Mouse (Mus musculus) limb, embryonic 11.5 days (tissue): ENCODE measurements around the gene Prelid1. TPM values are rescaled to one million over a fixed set of nuclear protein-coding genes. Genes with fewer than 3 reads are reported as not detected.

Experiments
- ATAC-seq: fragments of 200-750 bp; cut with Nextera tagmentation; 2 replicates; pipeline ENCODE4 v1.8.0; 2017; ENCODE audit warnings: low read depth; ENCODE audit not compliant: insufficient number of reproducible peaks, low FRiP score, low TSS enrichment
- DNase-seq: peaks from one replicate; pipeline ENCODE4 v3.0.0-alpha.2; 2015; ENCODE audit warnings: low spot score
- H3K27ac ChIP-seq: fragments of 300-500 bp; sonication (generic); replicated peaks from 2 replicates; pipeline ENCODE4 v1.5.1; 2014; ENCODE audit warnings: low read depth, mild to moderate bottlenecking, low read length
- H3K27me3 ChIP-seq: fragments of 300-500 bp; sonication (generic); 2 replicates; pipeline ENCODE4 v1.6.1; 2014; ENCODE audit warnings: mild to moderate bottlenecking, low read length, mixed read lengths; ENCODE audit not compliant: control insufficient read depth, insufficient read depth
- H3K36me3 ChIP-seq: fragments of 300-500 bp; sonication (generic); 2 replicates; pipeline ENCODE4 v1.6.1; 2014; ENCODE audit warnings: mild to moderate bottlenecking, low read length, moderate library complexity, mixed read lengths; ENCODE audit not compliant: control insufficient read depth, insufficient read depth
- H3K4me1 ChIP-seq: fragments of 300-500 bp; sonication (generic); 2 replicates; pipeline ENCODE4 v1.6.1; 2014; ENCODE audit warnings: low read length, mixed read lengths; ENCODE audit not compliant: control insufficient read depth, insufficient read depth
- H3K4me2 ChIP-seq: fragments of 300-500 bp; sonication (generic); 2 replicates; pipeline ENCODE4 v1.6.1; 2014; ENCODE audit warnings: low read depth, mild to moderate bottlenecking, moderate library complexity; ENCODE audit not compliant: severe bottlenecking
- H3K4me3 ChIP-seq: fragments of 300-500 bp; sonication (generic); 2 replicates; pipeline ENCODE4 v1.5.1; 2014; ENCODE audit warnings: low read depth, low read length
- H3K9ac ChIP-seq: fragments of 300-500 bp; sonication (generic); 2 replicates; pipeline ENCODE4 v1.6.1; 2014; ENCODE audit warnings: mild to moderate bottlenecking, low read length
- H3K9me3 ChIP-seq: fragments of 300-500 bp; sonication (generic); 2 replicates; pipeline ENCODE4 v1.6.1; 2016; ENCODE audit warnings: low read length; ENCODE audit not compliant: control insufficient read depth
- WGBS: fragments of 180-500 bp; shearing (Covaris S2); extraction: QIAGEN DNeasy Blood & Tissue Kit; methylation state at CpG from one replicate; pipeline ENCODE4 v1.1.7; 2014; 5-methylcytosine and 5-hydroxymethylcytosine counted together
- polyA plus RNA-seq: library from polyadenylated mRNA; unstranded; fragments of >200 nt; fragmentation: Nextera tagmentation; extraction: Ambion mirVana; gene quantifications from 2 replicates; pipeline ENCODE4 v1.2.1, GENCODE M21; 2014

The Prelid1 gene
- polyA plus RNA-seq, 1 experiment from 2014 or later: 451 TPM

DNA sequence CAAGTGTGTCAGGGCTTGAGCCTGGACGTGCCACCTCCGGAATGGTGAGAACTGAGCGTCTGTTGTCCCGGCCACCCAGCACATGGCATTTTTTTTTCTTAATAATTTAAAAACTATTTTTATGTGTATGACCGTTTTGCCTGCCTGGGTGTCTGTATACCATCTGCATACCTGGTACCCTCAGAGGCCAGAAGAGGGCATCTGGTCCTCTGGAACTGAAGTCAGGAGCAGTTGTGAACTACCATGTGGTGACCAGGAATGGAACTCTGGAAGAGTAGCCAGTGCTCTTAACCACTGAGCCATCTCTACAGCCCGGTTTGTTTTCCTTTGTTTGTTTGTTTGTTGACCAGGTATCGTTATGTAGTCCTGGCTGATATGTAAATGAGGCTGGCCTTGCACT, 48.1 kb downstream of the Prelid1 start:
- WGBS: 69% methylated on average over 7 of the region's 7 CpGs
- DNase-seq: no peak
- H3K9me3 ChIP-seq: no peaks in the 10 kb centered on the region

DNA sequence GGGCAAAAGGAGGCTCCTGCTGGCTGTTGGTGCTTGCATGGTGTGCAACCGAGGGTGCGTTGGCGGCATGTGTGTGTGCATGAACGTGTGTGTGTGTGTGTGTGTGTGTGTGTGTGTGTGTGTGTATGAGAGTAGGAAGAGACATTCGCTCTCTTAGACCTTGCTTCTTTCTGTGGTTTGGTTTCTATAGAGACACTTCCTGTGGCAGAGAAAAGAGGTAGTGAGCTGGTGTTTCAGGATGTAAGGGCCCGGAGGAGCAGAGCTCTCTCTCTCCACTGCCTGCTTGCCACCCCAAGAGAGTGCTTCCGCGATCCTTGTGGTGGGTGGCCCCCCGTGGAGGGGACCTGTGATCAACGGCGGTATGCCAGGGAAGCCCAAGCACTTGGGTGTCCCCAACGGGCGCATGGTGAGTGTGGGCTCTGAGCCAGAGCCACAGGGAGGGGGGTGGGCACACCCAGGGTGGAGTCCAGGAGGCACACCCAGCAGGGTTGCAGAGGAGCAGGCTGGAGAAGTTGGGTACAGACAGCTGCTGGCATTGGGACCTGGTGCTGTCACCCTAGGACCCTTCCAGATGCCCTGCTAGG, 49.3 kb downstream of the Prelid1 start, which contains the start of gene Rgs14:
Gene Rgs14 (plus strand): TSS at position 202 of the 584 bp plus-strand sequence.
- Histone ChIP-seq H3K9me3 (no peaks in the 10 kb centered on the region), H3K9ac (no peak within 1 kb of the TSS), H3K36me3 (no peaks in the 10 kb centered on the region), H3K4me3 (no peak within 1 kb of the TSS), H3K27ac (no peak within 1 kb of the TSS), H3K4me1 (0 out of 2 replicates have a peak, but pooled peaks cover 3% of the 10 kb centered on the region), H3K4me2 (no peak within 1 kb of the TSS), H3K27me3 (no peaks in the 10 kb centered on the region)
- WGBS: 56% methylated on average over 13 of the region's 13 CpGs
- ATAC-seq (no peak), DNase-seq (no peak)

More for the DNA sequence above, 48.1 kb downstream of the Prelid1 start:
- Histone ChIP-seq H3K4me2 (no peak overlapping the region), H3K27ac (no peak overlapping the region), H3K36me3 (no peaks in the 10 kb centered on the region), H3K4me1 (0 out of 2 replicates have a peak, but pooled peaks cover 3% of the 10 kb centered on the region), H3K4me3 (no peak overlapping the region), H3K9ac (no peak overlapping the region), H3K27me3 (no peaks in the 10 kb centered on the region)
- no peak for ATAC-seq

DNA sequence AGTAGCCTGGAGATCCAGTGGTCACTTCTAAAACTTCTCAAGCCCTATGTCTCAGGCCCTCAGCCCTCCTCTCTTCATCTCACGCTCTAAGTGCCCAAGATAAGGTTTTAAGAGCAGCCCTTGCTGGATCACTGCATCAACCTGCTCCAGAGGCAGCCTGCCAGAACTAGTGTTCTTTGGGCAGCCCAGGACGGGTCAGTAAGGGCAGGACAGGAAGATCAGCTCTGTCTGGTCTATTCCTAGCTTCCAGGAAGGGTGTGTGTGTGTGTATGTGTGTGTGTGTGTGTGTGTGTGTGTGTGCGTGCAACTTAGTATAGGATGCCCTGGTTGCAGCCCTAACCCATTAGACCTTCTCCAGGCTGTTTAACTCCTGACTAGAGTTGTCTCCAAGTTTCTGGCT, 49.9 kb downstream of the Prelid1 start:
- Histone ChIP-seq H3K36me3 (no peaks in the 10 kb centered on the region), H3K4me2 (no peak overlapping the region), H3K9ac (no peak overlapping the region), H3K4me1 (0 out of 2 replicates have a peak, but pooled peaks cover 3% of the 10 kb centered on the region), H3K27me3 (no peaks in the 10 kb centered on the region), H3K27ac (no peak overlapping the region), H3K9me3 (no peaks in the 10 kb centered on the region), H3K4me3 (no peak overlapping the region)
- no peak for DNase-seq
- WGBS: 63% methylated on average over 3 of the region's 3 CpGs
- ATAC-seq: no peak

DNA sequence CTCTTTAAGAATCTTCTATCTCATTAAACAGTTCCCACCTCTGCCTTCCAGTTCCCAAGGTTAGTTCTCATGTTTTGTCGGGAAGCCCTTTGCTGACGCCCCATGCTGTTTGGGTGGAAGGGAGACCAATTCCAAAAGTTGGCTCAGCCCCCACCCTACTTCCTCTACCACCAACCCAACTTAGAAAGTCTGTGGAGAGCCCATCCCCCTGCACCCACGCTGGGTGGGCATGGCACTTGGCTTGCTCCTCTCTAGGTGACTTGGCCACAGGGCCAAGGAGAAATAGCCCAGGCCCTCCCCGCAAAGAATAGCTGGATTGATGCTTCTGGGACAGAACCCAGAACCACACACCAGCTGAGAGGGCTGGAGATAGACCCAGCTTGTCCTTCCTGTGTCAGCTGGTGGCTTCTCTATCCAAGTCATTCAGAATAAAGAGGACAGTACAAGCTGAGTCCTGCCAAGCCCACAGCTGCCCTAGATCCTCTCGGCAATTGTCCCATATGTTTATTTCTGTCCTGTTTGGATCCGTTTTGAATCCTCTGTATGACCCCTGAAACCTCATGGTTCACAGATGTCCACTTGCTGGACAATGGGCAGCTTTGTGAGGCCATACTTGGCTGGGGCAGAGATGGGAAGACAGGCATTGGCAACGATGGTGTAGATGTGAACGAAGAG, 50.8 kb downstream of the Prelid1 start:
- no peak overlapping the region for H3K4me2 ChIP-seq
- H3K9me3 ChIP-seq: no peaks in the 10 kb centered on the region
- no peaks in the 10 kb centered on the region for H3K36me3 ChIP-seq
- H3K9ac ChIP-seq: no peak overlapping the region
- DNase-seq: no peak
- no peak overlapping the region for H3K27ac ChIP-seq
- no peak overlapping the region for H3K4me3 ChIP-seq
- H3K27me3 ChIP-seq: no peaks in the 10 kb centered on the region
- 0 out of 2 replicates have a peak, but pooled peaks cover 3% of the 10 kb centered on the region for H3K4me1 ChIP-seq
- ATAC-seq: no peak
- 72% methylated on average over 8 of the region's 8 CpGs for WGBS

DNA sequence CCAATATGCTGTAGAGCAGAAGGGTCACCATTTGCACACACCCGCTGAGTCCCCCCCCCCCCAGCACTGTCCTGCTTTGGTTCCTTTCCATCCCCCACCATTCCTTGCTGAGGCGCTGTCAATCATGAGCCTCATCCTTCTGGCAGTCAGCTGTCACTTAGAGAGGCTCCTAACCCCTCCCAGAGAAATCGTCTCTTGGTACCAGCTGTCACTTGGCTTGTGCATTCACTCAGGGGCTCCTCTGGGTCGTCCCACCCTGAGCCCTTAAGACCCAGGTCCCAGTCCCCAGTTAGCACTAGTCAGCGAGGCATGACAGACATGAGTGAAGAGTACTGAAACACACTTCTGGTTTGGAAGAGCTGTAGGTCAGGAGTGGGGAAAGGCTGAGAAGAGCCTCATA, 51.4 kb downstream of the Prelid1 start:
- ATAC-seq: no peak
- Histone ChIP-seq H3K9ac (no peak overlapping the region), H3K4me3 (no peak overlapping the region), H3K4me1 (0 out of 2 replicates have a peak, but pooled peaks cover 3% of the 10 kb centered on the region), H3K36me3 (no peaks in the 10 kb centered on the region), H3K27me3 (no peaks in the 10 kb centered on the region), H3K27ac (no peak overlapping the region), H3K4me2 (no peak overlapping the region), H3K9me3 (no peaks in the 10 kb centered on the region)
- WGBS: 56% methylated on average over 5 of the region's 5 CpGs
- no peak for DNase-seq

DNA sequence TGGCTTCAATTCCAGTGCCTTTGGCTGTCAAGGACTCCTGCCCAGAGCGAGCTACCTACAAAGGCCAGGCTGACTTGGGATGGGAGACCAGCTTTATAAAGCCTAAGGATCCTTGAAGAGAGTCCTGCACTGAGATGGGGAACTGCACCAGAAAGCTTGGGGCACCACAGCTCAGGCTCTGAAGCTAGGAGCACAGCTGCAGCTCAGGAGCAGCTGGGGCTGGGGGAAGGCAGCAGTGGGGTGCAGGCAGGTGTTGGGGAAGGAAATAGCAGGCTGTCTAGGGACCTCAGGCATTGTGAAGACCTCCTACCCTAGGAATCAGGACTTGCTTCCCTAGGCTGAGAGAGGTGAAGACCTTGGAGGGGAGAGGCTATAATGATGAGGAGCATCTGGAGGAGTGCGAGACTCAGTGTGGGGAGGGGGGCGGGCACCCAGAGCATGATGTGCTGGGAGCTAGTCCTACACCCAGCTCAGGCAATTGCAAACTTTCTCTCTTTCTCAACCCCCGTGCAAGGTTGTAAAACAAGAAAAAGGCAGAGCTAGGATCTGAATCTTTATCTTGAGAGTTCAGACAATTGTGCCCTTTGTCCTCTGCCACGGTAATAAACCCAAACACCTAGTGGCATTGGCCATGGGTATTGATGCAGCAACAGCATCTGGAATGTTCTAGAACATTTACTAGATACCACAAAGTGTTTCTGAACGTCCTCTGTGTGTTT, 54.1 kb downstream of the Prelid1 start:
- DNase-seq (no peak), ATAC-seq (no peak)
- H3K4me1 ChIP-seq: peaks cover 3% of the 10 kb centered on the region; the same call in 1 of the 2 replicates
- WGBS: 64% methylated on average over 6 of the region's 6 CpGs
- peaks cover 18% of the 10 kb centered on the region for H3K27me3 ChIP-seq
- no peak overlapping the region for H3K9ac ChIP-seq
- no peak overlapping the region for H3K4me3 ChIP-seq
- no peaks in the 10 kb centered on the region for H3K9me3 ChIP-seq
- no peaks in the 10 kb centered on the region for H3K36me3 ChIP-seq
- H3K27ac ChIP-seq: no peak overlapping the region
- no peak overlapping the region for H3K4me2 ChIP-seq

Other genes starting within 250 kb of the Prelid1 start
- 32.4 and 34.7 TPM in 2 replicates for gene Uimc1, start 220.2 kb upstream of the Prelid1 start, polyA plus RNA-seq
- gene Zfp346, start 215.2 kb upstream of the Prelid1 start, polyA plus RNA-seq: 24.5 and 28.7 TPM in 2 replicates
- gene Gm17617, start 187.0 kb upstream of the Prelid1 start, polyA plus RNA-seq: not detected in 2 replicates
- gene Fgfr4, start 167.9 kb upstream of the Prelid1 start, polyA plus RNA-seq: 3.9 and 4.4 TPM in 2 replicates
- 69.0 and 70.0 TPM in 2 replicates for gene Nsd1, start 110.7 kb upstream of the Prelid1 start, polyA plus RNA-seq
- 90.6 and 97.4 TPM in 2 replicates for gene Rab24, start 1.4 kb downstream of the Prelid1 start, polyA plus RNA-seq
- 23.7 and 28.9 TPM in 2 replicates for gene Mxd3, start 9.3 kb downstream of the Prelid1 start, polyA plus RNA-seq
- 85.3 and 88.7 TPM in 2 replicates for gene Lman2, start 42.3 kb downstream of the Prelid1 start, polyA plus RNA-seq
- 0.57 and 0.97 TPM in 2 replicates for gene Rgs14, start 49.2 kb downstream of the Prelid1 start, polyA plus RNA-seq
- not detected in 2 replicates for gene Slc34a1, start 77.7 kb downstream of the Prelid1 start, polyA plus RNA-seq
- not detected in 2 replicates for gene Pfn3, start 94.7 kb downstream of the Prelid1 start, polyA plus RNA-seq
- gene F12, start 106.3 kb downstream of the Prelid1 start, polyA plus RNA-seq: 0.17 TPM in 1 of 2 replicates, not detected in the other
- gene Grk6, start 124.6 kb downstream of the Prelid1 start, polyA plus RNA-seq: 60.4 and 68.2 TPM in 2 replicates
- 1.1 and 1.6 TPM in 2 replicates for gene Prr7, start 143.8 kb downstream of the Prelid1 start, polyA plus RNA-seq
- 299 and 318 TPM in 2 replicates for gene Dbn1, start 167.6 kb downstream of the Prelid1 start, polyA plus RNA-seq
- 154 and 155 TPM in 2 replicates for gene Pdlim7, start 193.2 kb downstream of the Prelid1 start, polyA plus RNA-seq
- gene Dok3, start 208.8 kb downstream of the Prelid1 start, polyA plus RNA-seq: 1.6 and 2.7 TPM in 2 replicates
- 82.5 and 84.0 TPM in 2 replicates for gene Ddx41, start 216.2 kb downstream of the Prelid1 start, polyA plus RNA-seq